Mouse (Mus musculus) olfactory bulb, adult 2 months (tissue): Measurements from ENCODE around the gene Inip. TPM values are rescaled to one million over a fixed set of nuclear protein-coding genes. Genes with fewer than 3 reads are reported as not detected.
A peak's percentile ranks its signal among the peaks of the same experiment; 100 is the strongest.

ENCODE experiments used
- H3K27ac ChIP-seq: fragments of 200-500 bp; 2 replicates; pipeline ENCODE4 v1.5.1; 2012; ENCODE audit warnings: low read depth, low read length; ENCODE audit not compliant: insufficient read depth
- H3K4me1 ChIP-seq: fragments of 200-500 bp; 2 replicates; pipeline ENCODE4 v1.6.1; 2012; ENCODE audit warnings: low read length; ENCODE audit not compliant: control insufficient read depth, insufficient read depth
- H3K4me3 ChIP-seq: fragments of 200-500 bp; 2 replicates; pipeline ENCODE4 v1.5.1; 2012; ENCODE audit warnings: mild to moderate bottlenecking, low read depth, low read length, moderate library complexity; ENCODE audit not compliant: insufficient read depth
- CTCF ChIP-seq: fragments of 200-500 bp; IDR thresholded peaks from 2 replicates; pipeline ENCODE4 v1.5.1; 2012; ENCODE audit warnings: low read depth, mild to moderate bottlenecking, low read length, moderate library complexity; ENCODE audit not compliant: insufficient read depth
- POLR2A ChIP-seq: fragments of 200-500 bp; IDR thresholded peaks from 2 replicates; pipeline ENCODE4 v1.6.1; 2012; ENCODE audit warnings: mild to moderate bottlenecking, low read depth, low read length, moderate library complexity; ENCODE audit not compliant: insufficient read depth
- WGBS: fragments of 180-500 bp; shearing (Covaris S2); methylation state at CpG from one replicate; pipeline ENCODE4 v1.1.7; 2018; 5-methylcytosine and 5-hydroxymethylcytosine counted together
- polyA plus RNA-seq: library from polyadenylated mRNA; stranded (reverse); fragments of >200 nt; gene quantifications from 2 replicates; pipeline ENCODE4 v1.2.4, GENCODE M21; 2012; ENCODE audit warnings: low replicate concordance; ENCODE audit not compliant: missing spikeins, insufficient read depth, insufficient read length

Inip gene
- polyA plus RNA-seq, 1 experiment = not detected

DNA sequence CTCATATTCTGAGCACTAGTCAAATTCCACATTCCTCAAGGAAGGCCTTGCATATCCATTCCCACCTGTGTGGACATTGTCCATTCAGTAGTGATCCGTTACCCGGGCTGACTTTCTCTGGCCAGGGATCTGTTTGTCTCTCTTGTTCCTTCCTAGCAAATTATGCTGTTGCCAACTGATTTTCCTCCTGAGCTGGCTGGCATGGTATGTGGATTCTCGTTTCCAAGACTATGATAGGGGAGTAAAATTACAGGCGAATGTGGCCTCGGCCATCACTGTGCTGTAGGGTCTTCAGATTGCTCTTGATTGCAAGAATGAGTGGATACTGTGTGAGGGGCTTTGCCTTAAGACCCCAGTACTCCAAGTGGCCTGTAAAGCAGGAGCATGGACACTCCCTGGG lies 25.0 kb upstream of the Inip start:
- Histone ChIP-seq H3K4me1 (peaks cover 7% of the 10 kb centered on the region; the same call in 1 of the 2 replicates), H3K27ac (no peak overlapping the region), H3K4me3 (no peak overlapping the region)
- TF ChIP-seq CTCF (no peak), POLR2A (no peak)
- 65% methylated on average over 5 of the region's 5 CpGs for WGBS

DNA sequence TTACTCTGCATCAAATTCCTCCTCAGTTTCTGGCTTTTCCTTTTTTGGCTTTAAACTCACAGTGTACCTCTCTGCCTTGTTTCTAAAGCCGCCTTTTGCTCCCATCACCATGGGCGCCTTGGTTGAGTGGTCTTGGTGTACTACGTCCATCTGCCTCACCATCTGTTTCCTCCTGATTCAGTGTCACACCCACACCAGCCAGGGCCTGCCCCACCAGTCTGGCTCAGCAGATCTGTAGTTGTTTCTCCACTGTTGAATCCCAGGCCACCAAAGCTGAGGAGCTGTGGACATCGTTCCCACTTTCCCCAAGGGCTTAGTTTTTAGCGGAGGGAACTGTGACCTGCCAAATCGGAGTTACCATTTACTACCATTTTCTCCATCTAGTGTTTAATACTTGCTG lies 24.2 kb upstream of the Inip start:
- no peak overlapping the region for H3K4me3 ChIP-seq
- WGBS = 75% methylated on average over 6 of the region's 6 CpGs
- H3K4me1 ChIP-seq = peaks cover 7% of the 10 kb centered on the region; the same call in 1 of the 2 replicates
- TF ChIP-seq CTCF = no peak
- no peak for TF ChIP-seq POLR2A
- no peak overlapping the region for H3K27ac ChIP-seq

GRCm38 (mm10) chr4:59824860-59825259 lies 23.5 kb upstream of the Inip start:
- no peak for TF ChIP-seq POLR2A
- no peak for TF ChIP-seq CTCF
- Histone ChIP-seq H3K27ac (no peak overlapping the region), H3K4me3 (no peak overlapping the region), H3K4me1 (peaks cover 7% of the 10 kb centered on the region)
- WGBS = 93% methylated on average over 5 of the region's 5 CpGs

- no peak for TF ChIP-seq CTCF
- TF ChIP-seq POLR2A = no peak
- H3K4me1 ChIP-seq = peaks cover 16% of the 10 kb centered on the region
- no peak overlapping the region for H3K27ac ChIP-seq
- 68% methylated on average over 7 of the region's 7 CpGs for WGBS
- no peak overlapping the region for H3K4me3 ChIP-seq
Observed at GRCm38 (mm10) chr4:59823470-59823869, 22.1 kb upstream of the Inip start.

DNA sequence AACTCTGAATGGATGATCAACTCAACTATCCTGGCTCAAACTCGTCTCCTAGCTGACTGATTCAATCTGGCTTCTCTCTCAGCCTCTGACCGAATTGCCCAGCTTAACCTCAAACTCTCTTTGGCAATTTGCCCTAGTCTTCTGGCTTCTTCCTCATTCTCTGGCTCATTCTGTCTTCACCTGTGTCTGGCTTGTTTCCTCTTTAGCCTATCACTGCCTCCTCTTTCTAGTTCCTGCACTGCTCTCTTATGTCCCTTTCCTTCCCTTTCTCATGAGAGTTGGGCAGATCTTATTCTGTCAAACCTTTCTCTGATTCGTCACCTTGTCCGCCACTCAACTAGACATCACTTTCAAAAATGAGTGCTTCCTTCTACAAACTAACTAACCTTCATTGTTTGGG lies 20.7 kb upstream of the Inip start:
- Histone ChIP-seq H3K4me3 (no peak overlapping the region), H3K4me1 (peaks cover 25% of the 10 kb centered on the region), H3K27ac (no peak overlapping the region)
- 85% methylated on average over 4 of the region's 4 CpGs for WGBS
- TF ChIP-seq CTCF (no peak), POLR2A (no peak)

- no peak for TF ChIP-seq POLR2A
- TF ChIP-seq CTCF = no peak
- peaks cover 27% of the 10 kb centered on the region for H3K4me1 ChIP-seq
Observed at GRCm38 (mm10) chr4:59821516-59821915, 20.1 kb upstream of the Inip start.

DNA sequence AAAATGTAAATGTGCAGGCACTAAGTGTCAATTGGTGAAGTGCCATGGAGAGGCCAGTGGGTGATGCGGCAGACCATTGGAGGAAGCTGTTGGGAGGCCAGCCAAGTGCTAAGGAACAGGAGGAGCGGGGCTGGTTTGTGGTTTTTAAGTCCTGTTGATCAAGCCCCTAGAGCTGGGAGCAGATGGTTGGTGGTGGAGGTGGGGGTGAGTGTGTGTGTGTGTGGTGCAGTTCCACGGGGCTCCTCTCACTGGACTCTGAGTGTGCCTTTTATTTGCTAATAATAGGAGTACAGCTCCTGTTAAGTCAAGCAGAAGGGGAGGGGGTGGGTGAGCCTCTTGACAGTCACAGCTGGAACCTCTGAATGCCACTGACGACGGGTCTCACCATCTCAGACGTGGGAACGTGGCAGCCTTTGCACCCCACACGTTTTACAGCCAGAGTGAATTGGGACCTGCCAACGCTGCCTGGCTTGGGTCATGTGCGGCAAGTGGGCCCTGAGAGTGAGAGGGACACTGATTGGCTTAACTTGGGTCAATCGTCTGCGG lies 18.2 kb upstream of the Inip start:
- peak overlapping the region; percentile 61 for H3K27ac ChIP-seq
- H3K4me3 ChIP-seq = no peak overlapping the region
- TF ChIP-seq POLR2A (no peak), CTCF (no peak)
- peaks cover 30% of the 10 kb centered on the region for H3K4me1 ChIP-seq
- WGBS = 20% methylated on average over 12 of the region's 12 CpGs

More at GRCm38 (mm10) chr4:59821516-59821915, 20.1 kb upstream of the Inip start:
- no peak overlapping the region for H3K27ac ChIP-seq
- H3K4me3 ChIP-seq = no peak overlapping the region
- WGBS = 96% methylated on average over 1 of the region's 1 CpGs

- WGBS = 38% methylated on average over 7 of the region's 7 CpGs
- H3K27ac ChIP-seq = peak overlapping the region; percentile 43
- peaks cover 34% of the 10 kb centered on the region for H3K4me1 ChIP-seq
- no peak overlapping the region for H3K4me3 ChIP-seq
- no peak for TF ChIP-seq CTCF
- no peak for TF ChIP-seq POLR2A
Observed at GRCm38 (mm10) chr4:59819054-59819472, 17.7 kb upstream of the Inip start.

GRCm38 (mm10) chr4:59818498-59818897 lies 17.1 kb upstream of the Inip start:
- TF ChIP-seq POLR2A (no peak), CTCF (no peak)
- peaks cover 34% of the 10 kb centered on the region for H3K4me1 ChIP-seq
- no peak overlapping the region for H3K4me3 ChIP-seq
- H3K27ac ChIP-seq = peak overlapping the region; percentile 79
- 41% methylated on average over 10 of the region's 10 CpGs for WGBS
